Mouse (Mus musculus): ENCODE measurements around the gene Scand1. TPM values are rescaled to one million over a fixed set of nuclear protein-coding genes. Genes with fewer than 3 reads are reported as not detected.

The Scand1 gene
- total RNA-seq, 2 experiments from 2014 or later: 101 to 132 TPM

Small RNAs within 50 kb of the gene (microRNA-seq; reads per million reads assigned to microRNA genes)
- not detected for gene Gm22759

Other genes with a start within 250 kb of the Scand1 start
- gene Spag4, start 247.5 kb downstream of the Scand1 start, total RNA-seq (2021): 1 to 10 TPM; 2.5 to 3.7 TPM
- 10 to 100 TPM; 47.5 to 55.6 TPM for gene Cpne1, start 200.7 kb downstream of the Scand1 start, total RNA-seq (2021)
- 10 to 100 TPM; 21.9 to 29.4 TPM for gene Rbm12, start 200.7 kb downstream of the Scand1 start, total RNA-seq (2021)
- 10 to 100 TPM; 17.6 to 30.3 TPM for gene Gm28036, start 185.6 kb downstream of the Scand1 start, total RNA-seq (2021)
- gene Romo1, start 168.7 kb downstream of the Scand1 start, total RNA-seq (2021): 100 to 1,000 TPM; 319 to 321 TPM
- gene Nfs1, start 168.5 kb downstream of the Scand1 start, total RNA-seq (2021): 10 to 100 TPM; 82.1 to 90.9 TPM
- 100 to 1,000 TPM; 334 to 392 TPM for gene Rbm39, start 132.5 kb downstream of the Scand1 start, total RNA-seq (2021)
- gene Phf20, start 116.2 kb downstream of the Scand1 start, total RNA-seq (2021): 10 to 100 TPM; 31.8 to 45.5 TPM
- 1 to 10 TPM; 2.2 to 2.7 TPM for gene Cnbd2, start 405 bp downstream of the Scand1 start, total RNA-seq (2021)
- gene Epb41l1, start 108.2 kb upstream of the Scand1 start, total RNA-seq (2021): 10 to 100 TPM; 49.7 to 67.5 TPM
- gene Aar2, start 234.9 kb upstream of the Scand1 start, total RNA-seq (2021): 10 to 100 TPM; 35.3 to 36.2 TPM

All from adrenal gland, postnatal 36 days (tissue).